In the genomic region with DNA sequence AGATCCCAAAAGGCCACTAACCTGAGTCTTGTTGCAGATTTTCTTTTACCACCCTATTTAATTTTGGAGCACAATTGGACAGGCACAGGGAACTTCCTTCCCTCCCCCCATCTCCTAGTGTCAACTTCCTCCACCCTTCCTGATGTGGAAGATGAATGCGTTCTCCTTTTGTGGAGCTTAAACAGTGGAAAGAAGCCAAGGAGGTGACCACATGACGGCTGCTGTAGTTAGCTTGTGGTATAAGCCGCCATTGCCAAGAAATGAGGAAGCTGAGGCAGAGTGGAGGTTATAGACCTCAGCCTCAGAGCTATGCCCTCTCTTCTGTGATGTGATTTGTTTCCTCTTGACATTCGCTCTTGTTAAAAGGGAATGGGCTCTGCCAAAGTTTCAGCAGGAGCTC, we compare ENCODE assay signal across 10 mouse cellular contexts. TPM values are rescaled to one million over a fixed set of nuclear protein-coding genes. Genes with fewer than 3 reads are reported as not detected.
DNase-seq lines count a peak whose midpoint lies in the region; ATAC-seq and TF ChIP-seq lines count a peak whose summit lies in the region.
"Had no signal": no experiment of that assay in that cellular context is flagged by ENCODE, and none has a peak within 500 bp of the region (broad histone marks: within the 10 kb centered on the region; RNA-seq: fewer than 3 reads in every experiment).

No protein-coding gene starts in this region.

- peak; percentile 21 for DNase-seq in gastrocnemius, postnatal 25 days
- DNase-seq in gastrocnemius, postnatal 36 days, result no peak
- DNase-seq in heart, postnatal 25 days (ENCODE audit: low spot score), result peak; percentile 40
- DNase-seq in lung, postnatal 10 days, result peak; percentile 74
- DNase-seq in forebrain, embryonic 11.5 days (ENCODE audit: low spot score), result no peak
- no peak for DNase-seq in frontal cortex, postnatal 25 days (ENCODE audit: low spot score in 2 of 2)
- DNase-seq: cerebellum, adult 11 months had no signal

- no peak overlapping the region for H3ac ChIP-seq in C2C12 (ENCODE audit: control insufficient read depth, insufficient read length, low read depth)

- H3K9ac ChIP-seq in forebrain, embryonic 11.5 days (ENCODE audit: low read length), result no peak overlapping the region
- no peak overlapping the region for H3K9ac ChIP-seq in midbrain, embryonic 13.5 days (replicated peaks)
- H3K9ac ChIP-seq: neural tube, embryonic 13.5 days had no signal

- H3K4me1 ChIP-seq in forebrain, embryonic 11.5 days (replicated peaks; ENCODE audit: control insufficient read depth, insufficient read depth, low read length), result 0 out of 2 replicates have a peak, but pooled peaks cover 2% of the 10 kb centered on the region
- H3K4me1 ChIP-seq in midbrain, embryonic 13.5 days (replicated peaks), result peaks cover 15% of the 10 kb centered on the region

- ATAC-seq in forebrain, embryonic 11.5 days (replicated peaks; ENCODE audit: low FRiP score), result no peak
- ATAC-seq in midbrain, embryonic 13.5 days, result no peak

- no peak overlapping the region for H3K4me2 ChIP-seq in forebrain, embryonic 11.5 days (ENCODE audit: low read depth, low read length, severe bottlenecking)
- H3K4me2 ChIP-seq in midbrain, embryonic 13.5 days (replicated peaks), result no peak overlapping the region
- H3K4me2 ChIP-seq: neural tube, embryonic 13.5 days had no signal

- intact Hi-C loops in gastrocnemius, postnatal 36 days (cut with DNase I), result no loop called here
- intact Hi-C loops in heart, postnatal 25 days (cut with DNase I), result loop anchor here (2.0 kb wide), 1 partner anchor 37 kb away; no protein-coding TSS in a partner anchor

- peaks cover 18% of the 10 kb centered on the region for H3K79me2 ChIP-seq in C2C12 (ENCODE audit: control insufficient read depth, insufficient read depth)

- no peak overlapping the region for H3K4me3 ChIP-seq in C2C12 (ENCODE audit: insufficient read depth, poor library complexity, severe bottlenecking)
- H3K4me3 ChIP-seq in forebrain, embryonic 11.5 days (ENCODE audit: low read depth, low read length), result no peak overlapping the region
- H3K4me3 ChIP-seq in midbrain, embryonic 13.5 days (replicated peaks), result no peak overlapping the region
- H3K4me3 ChIP-seq: neural tube, embryonic 13.5 days had no signal

- peaks cover 20% of the 10 kb centered on the region for H3K36me3 ChIP-seq in C2C12 (ENCODE audit: control insufficient read depth, insufficient read depth)
- H3K36me3 ChIP-seq in forebrain, embryonic 11.5 days (ENCODE audit: control insufficient read depth, insufficient read depth, low read length), result no peaks in the 10 kb centered on the region
- peaks cover 10% of the 10 kb centered on the region; the same call in 1 of the 2 replicates for H3K36me3 ChIP-seq in midbrain, embryonic 13.5 days

- WGBS in forebrain, embryonic 11.5 days, result 90% methylated on average over 4 of the region's 4 CpGs
- 86% methylated on average over 4 of the region's 4 CpGs for WGBS in midbrain, embryonic 13.5 days

- no peak overlapping the region for H3K27ac ChIP-seq in forebrain, embryonic 11.5 days (ENCODE audit: low read depth, low read length)
- no peak overlapping the region for H3K27ac ChIP-seq in midbrain, embryonic 13.5 days
- H3K27ac ChIP-seq: neural tube, embryonic 13.5 days had no signal

- H3K27me3 ChIP-seq in C2C12 (ENCODE audit: control insufficient read depth, insufficient read depth, insufficient read length), result no peaks in the 10 kb centered on the region
- H3K27me3 ChIP-seq in forebrain, embryonic 11.5 days (ENCODE audit: control insufficient read depth, insufficient read depth, low read length), result no peaks in the 10 kb centered on the region
- H3K27me3 ChIP-seq in midbrain, embryonic 13.5 days, result no peaks in the 10 kb centered on the region
- H3K27me3 ChIP-seq: neural tube, embryonic 13.5 days had no signal

- TF ChIP-seq CTCF in C2C12 (IDR thresholded peaks at IDR 0.05; ENCODE audit: control insufficient read depth, insufficient read depth, insufficient read length), result no peak

- peaks cover 4% of the 10 kb centered on the region for H3K79me3 ChIP-seq in C2C12 (ENCODE audit: low read depth)

- H3K9me3 ChIP-seq in forebrain, embryonic 11.5 days (ENCODE audit: control insufficient read depth, low read length), result no peaks in the 10 kb centered on the region
- H3K9me3 ChIP-seq in midbrain, embryonic 13.5 days, result no peaks in the 10 kb centered on the region
- H3K9me3 ChIP-seq: neural tube, embryonic 13.5 days had no signal

TF ChIP-seq in C2C12, 6 proteins besides CTCF, POLR2A, EP300 and RAD21:
- TF ChIP-seq MAX (IDR thresholded peaks at IDR 0.05) (no peak), MYOD1 (IDR thresholded peaks at IDR 0.05; ENCODE audit: control insufficient read depth, insufficient read length, low read depth) (peak; percentile 95), USF1 (IDR thresholded peaks at IDR 0.05; ENCODE audit: low read depth) (peak; percentile 69), MYOG (IDR thresholded peaks at IDR 0.05; ENCODE audit: control insufficient read depth, extremely low read depth, insufficient read length) (no peak), CEBPB (IDR thresholded peaks at IDR 0.05; ENCODE audit: low read depth) (no peak), FOSL1 (IDR thresholded peaks at IDR 0.05; ENCODE audit: insufficient read depth, low read length, poor library complexity, severe bottlenecking) (no peak)
TF ChIP-seq in C2C12: peak in this region for 2.

RNA-seq across cellular contexts. Expression of gene Stard9, which starts 3.0 kb away (rescaled TPM):
- 1 to 10 TPM; 3.8 to 4.9 TPM for total RNA-seq in gastrocnemius, postnatal 25 days (2021)
- 1 to 10 TPM; 3.6 to 3.9 TPM for total RNA-seq in gastrocnemius, postnatal 36 days (2021)
- 2.7 TPM for polyA plus RNA-seq in C2C12 (2012; fragmentation: generic; extraction: Trizol)
- total RNA-seq in heart, postnatal 25 days (2021), result 1 to 10 TPM; 8.2 to 9.7 TPM
- 3.9 and 5.4 TPM in 2 replicates for polyA plus RNA-seq in forebrain, embryonic 11.5 days (2014; fragmentation: Nextera tagmentation; extraction: Ambion mirVana)
- polyA plus RNA-seq in midbrain, embryonic 13.5 days (2015; fragmentation: Nextera tagmentation; extraction: Ambion mirVana), result 3.4 and 4.2 TPM in 2 replicates

RNA-seq across cellular contexts. Expression of gene Lrrc57, which starts 22.6 kb away (rescaled TPM):
- 10 to 100 TPM; 10.7 to 11.3 TPM for total RNA-seq in gastrocnemius, postnatal 25 days (2021)
- total RNA-seq in gastrocnemius, postnatal 36 days (2021), result 10 to 100 TPM; 10.3 to 11.0 TPM
- 8.0 TPM for polyA plus RNA-seq in C2C12 (2012; fragmentation: generic; extraction: Trizol)
- total RNA-seq in heart, postnatal 25 days (2021), result 10 to 100 TPM; 14.6 to 15.3 TPM
- 35.3 and 35.7 TPM in 2 replicates for polyA plus RNA-seq in forebrain, embryonic 11.5 days (2014; fragmentation: Nextera tagmentation; extraction: Ambion mirVana)
- polyA plus RNA-seq in midbrain, embryonic 13.5 days (2015; fragmentation: Nextera tagmentation; extraction: Ambion mirVana), result 34.0 and 36.4 TPM in 2 replicates

RNA-seq across cellular contexts. Expression of gene Haus2, which starts 22.8 kb away (rescaled TPM):
- 1 to 10 TPM; 6.4 to 6.5 TPM for total RNA-seq in gastrocnemius, postnatal 25 days (2021)
- 1 to 10 TPM; 5.0 to 7.2 TPM for total RNA-seq in gastrocnemius, postnatal 36 days (2021)
- polyA plus RNA-seq in C2C12 (2012; fragmentation: generic; extraction: Trizol), result 4.1 TPM
- 1 to 10 TPM; 8.6 to 9.3 TPM for total RNA-seq in heart, postnatal 25 days (2021)
- polyA plus RNA-seq in forebrain, embryonic 11.5 days (2014; fragmentation: Nextera tagmentation; extraction: Ambion mirVana), result 40.7 and 43.2 TPM in 2 replicates
- 33.1 and 37.1 TPM in 2 replicates for polyA plus RNA-seq in midbrain, embryonic 13.5 days (2015; fragmentation: Nextera tagmentation; extraction: Ambion mirVana)

Comparison
In these comparisons a context has a peak if more than half of its experiments do, and no peak if none do; other contexts are left out.
1. DNase-seq: peak in gastrocnemius, postnatal 25 days (single experiment), heart, postnatal 25 days (single experiment) and lung, postnatal 10 days (single experiment); none in gastrocnemius, postnatal 36 days (0 of 2), forebrain, embryonic 11.5 days (single experiment) and frontal cortex, postnatal 25 days (0 of 2).